Mouse (Mus musculus) liver, embryonic 15.5 days (tissue): ENCODE data around the gene Cldn34a. TPM values are rescaled to one million over a fixed set of nuclear protein-coding genes. Genes with fewer than 3 reads are reported as not detected.
"Not testable (repeated sequence)": the region's sequence is repeated elsewhere in the genome, so short reads cannot be mapped to it uniquely, and the experiment has no call there.

Experiments
- ATAC-seq: fragments of 200-750 bp; cut with Nextera tagmentation; 2 replicates; pipeline ENCODE4 v1.8.0; 2017; ENCODE audit warnings: moderate number of reproducible peaks, mild to moderate bottlenecking, moderate library complexity; ENCODE audit not compliant: insufficient read depth
- H3K27ac ChIP-seq: fragments of 300-500 bp; sonication (generic); replicated peaks from 2 replicates; pipeline ENCODE4 v1.5.1; 2015; ENCODE audit warnings: mild to moderate bottlenecking, inconsistent platforms
- H3K27me3 ChIP-seq: fragments of 300-500 bp; sonication (generic); 2 replicates; pipeline ENCODE4 v1.6.1; 2015; ENCODE audit warnings: mild to moderate bottlenecking, inconsistent platforms
- H3K36me3 ChIP-seq: fragments of 300-500 bp; sonication (generic); replicated peaks from 2 replicates; pipeline ENCODE4 v1.6.1; 2015; ENCODE audit warnings: moderate library complexity, mild to moderate bottlenecking, inconsistent platforms
- H3K4me1 ChIP-seq: fragments of 300-500 bp; sonication (generic); replicated peaks from 2 replicates; pipeline ENCODE4 v1.6.1; 2015; ENCODE audit warnings: inconsistent platforms
- H3K4me2 ChIP-seq: fragments of 300-500 bp; sonication (generic); 2 replicates; pipeline ENCODE4 v1.6.1; 2015; ENCODE audit warnings: moderate library complexity, mild to moderate bottlenecking, inconsistent platforms
- H3K4me3 ChIP-seq: fragments of 300-500 bp; sonication (generic); replicated peaks from 2 replicates; pipeline ENCODE4 v1.5.1; 2015; ENCODE audit warnings: mild to moderate bottlenecking, inconsistent platforms
- H3K9ac ChIP-seq: fragments of 300-500 bp; sonication (generic); 2 replicates; pipeline ENCODE4 v1.6.1; 2015; ENCODE audit warnings: moderate library complexity, mild to moderate bottlenecking, inconsistent platforms
- H3K9me3 ChIP-seq: fragments of 300-500 bp; sonication (generic); replicated peaks from 2 replicates; pipeline ENCODE4 v1.6.1; 2016; ENCODE audit warnings: inconsistent platforms
- WGBS: fragments of 180-500 bp; shearing (Covaris S2); methylation state at CpG from one replicate; pipeline ENCODE4 v1.1.7; 2015; ENCODE audit warnings: mixed read lengths; ENCODE audit not compliant: insufficient replicate concordance; 5-methylcytosine and 5-hydroxymethylcytosine counted together
- polyA plus RNA-seq: library from polyadenylated mRNA; unstranded; fragments of >200 nt; fragmentation: Nextera tagmentation; extraction: Ambion mirVana; gene quantifications from 2 replicates; pipeline ENCODE4 v1.2.1, GENCODE M21; 2015

The Cldn34a gene
- polyA plus RNA-seq = not detected in 2 replicates

- 48% methylated on average over 2 of the region's 2 CpGs for WGBS
- Histone ChIP-seq H3K4me2 (no peak within 1 kb of the TSS), H3K9me3 (no peaks in the 10 kb centered on the region), H3K27ac (no peak within 1 kb of the TSS), H3K9ac (no peak within 1 kb of the TSS), H3K4me3 (no peak within 1 kb of the TSS), H3K36me3 (no peaks in the 10 kb centered on the region), H3K4me1 (no peaks in the 10 kb centered on the region), H3K27me3 (peaks cover 3% of the 10 kb centered on the region; the same call in 1 of the 2 replicates)
- ATAC-seq = no peak
These were observed at the start of gene Cldn34a for GRCm38 (mm10) chrX:152563034-152563433. TSS of gene Cldn34a (plus strand) at chrX:152563334.

- not testable (repeated sequence) for H3K9me3 ChIP-seq, H3K9ac ChIP-seq, ATAC-seq, H3K4me2 ChIP-seq, H3K27me3 ChIP-seq, H3K4me3 ChIP-seq, H3K4me1 ChIP-seq, H3K27ac ChIP-seq, H3K36me3 ChIP-seq
- 45% methylated on average over 2 of the region's 2 CpGs for WGBS
These were observed 44.5 kb upstream of the Cldn34a start for GRCm38 (mm10) chrX:152518611-152519010.

- Histone ChIP-seq H3K9ac (no peak overlapping the region), H3K4me2 (no peak overlapping the region), H3K4me3 (no peak overlapping the region), H3K27ac (no peak overlapping the region), H3K36me3 (no peaks in the 10 kb centered on the region), H3K4me1 (no peaks in the 10 kb centered on the region), H3K9me3 (no peaks in the 10 kb centered on the region), H3K27me3 (no peaks in the 10 kb centered on the region)
- 50% methylated on average over 1 of the region's 1 CpGs for WGBS
- no peak for ATAC-seq
These were observed 17.4 kb upstream of the Cldn34a start for GRCm38 (mm10) chrX:152545736-152546135.

DNA sequence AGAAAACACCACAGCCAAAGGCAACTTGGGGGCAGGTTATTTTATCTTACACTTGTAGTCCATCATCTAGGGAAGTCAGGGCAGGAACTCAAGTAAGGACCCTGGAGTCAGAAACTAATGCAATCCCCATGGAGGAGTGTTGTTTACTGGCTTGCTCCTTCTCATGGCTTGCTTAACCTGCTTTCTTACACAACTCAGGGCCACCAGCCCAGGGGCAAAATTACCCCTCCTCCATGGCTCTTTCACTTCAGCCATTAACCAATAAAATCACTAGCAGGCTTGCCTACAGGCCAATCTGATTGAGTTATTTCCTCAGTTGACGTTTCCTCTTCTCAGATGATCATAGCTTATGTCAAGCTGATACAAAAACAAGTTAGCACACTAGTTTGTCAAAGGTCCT is 15.0 kb upstream of the Cldn34a start:
- no peaks in the 10 kb centered on the region for H3K36me3 ChIP-seq
- no peaks in the 10 kb centered on the region for H3K4me1 ChIP-seq
- 28% methylated on average over 1 of the region's 1 CpGs for WGBS
- no peak overlapping the region for H3K4me2 ChIP-seq
- no peak for ATAC-seq
- no peaks in the 10 kb centered on the region for H3K9me3 ChIP-seq
- no peaks in the 10 kb centered on the region for H3K27me3 ChIP-seq
- no peak overlapping the region for H3K27ac ChIP-seq
- H3K9ac ChIP-seq = no peak overlapping the region
- H3K4me3 ChIP-seq = no peak overlapping the region

DNA sequence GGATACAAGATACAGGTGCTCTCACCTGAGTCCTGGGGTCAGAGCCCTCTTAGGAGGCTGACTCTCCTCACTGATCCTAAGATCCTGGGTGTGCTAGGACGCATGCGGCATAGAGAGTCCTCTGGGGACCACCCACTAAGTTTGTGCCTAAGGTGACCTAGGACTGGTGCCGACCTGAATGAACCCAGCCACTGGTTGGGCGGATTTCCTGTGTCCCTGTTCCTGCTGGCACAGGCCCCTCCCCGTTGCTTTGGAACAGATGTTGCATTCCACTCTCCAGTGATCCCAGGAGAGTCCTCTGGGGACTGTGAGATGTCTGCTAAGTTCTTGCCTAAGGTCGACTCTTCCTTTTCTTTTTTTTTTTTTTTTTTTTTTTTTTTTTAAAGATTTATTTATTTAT is 5.7 kb upstream of the Cldn34a start:
- H3K4me1 ChIP-seq = no peaks in the 10 kb centered on the region
- H3K9ac ChIP-seq = no peak overlapping the region
- WGBS = 65% methylated on average over 6 of the region's 6 CpGs
- ATAC-seq = no peak
- H3K36me3 ChIP-seq = no peaks in the 10 kb centered on the region
- no peaks in the 10 kb centered on the region for H3K9me3 ChIP-seq
- H3K27ac ChIP-seq = no peak overlapping the region
- peaks cover 3% of the 10 kb centered on the region; the same call in 1 of the 2 replicates for H3K27me3 ChIP-seq
- H3K4me3 ChIP-seq = no peak overlapping the region
- H3K4me2 ChIP-seq = no peak overlapping the region

Other genes with a start within 250 kb of the Cldn34a start
- 2.8 and 3.2 TPM in 2 replicates for gene Kantr, start 235.8 kb upstream of the Cldn34a start, polyA plus RNA-seq
- 4.5 and 5.5 TPM in 2 replicates for gene Tspyl2, start 220.9 kb upstream of the Cldn34a start, polyA plus RNA-seq
- 0.03 and 0.12 TPM in 2 replicates for gene Gpr173, start 194.6 kb upstream of the Cldn34a start, polyA plus RNA-seq
- 0.94 and 1.2 TPM in 2 replicates for gene Shroom2, start 206.1 kb downstream of the Cldn34a start, polyA plus RNA-seq
- gene Gpr143, start 218.6 kb downstream of the Cldn34a start, polyA plus RNA-seq = 0.06 TPM in 1 of 2 replicates, not detected in the other